11 mouse cellular contexts compared by ENCODE assay signal in the genomic region with DNA sequence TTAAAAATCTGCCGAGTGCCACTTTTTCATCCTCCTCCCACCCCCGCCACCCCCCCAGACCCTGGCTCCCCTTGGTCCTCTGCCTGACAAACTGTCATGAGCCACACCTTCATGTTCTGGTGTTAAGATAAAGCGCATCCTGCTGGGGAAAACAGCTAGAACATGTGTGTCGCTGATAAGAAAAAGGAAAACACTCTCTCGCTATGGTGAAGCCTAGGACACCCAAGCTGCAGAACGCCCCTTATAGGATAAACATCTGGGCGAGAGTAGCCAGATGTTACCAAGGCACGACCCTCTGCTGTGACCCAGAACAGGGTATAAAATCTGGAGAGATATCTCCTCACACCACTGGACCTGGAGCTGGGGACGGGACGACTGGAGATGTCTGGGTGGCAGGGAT.
A peak's percentile ranks its signal among the peaks of the same experiment; 100 is the strongest.
DNase-seq lines count a peak whose midpoint lies in the region; ATAC-seq and TF ChIP-seq lines count a peak whose summit lies in the region.
"Had no signal": no experiment of that assay in that cellular context is flagged by ENCODE, and none has a peak within 500 bp of the region (broad histone marks: within the 10 kb centered on the region; RNA-seq: fewer than 3 reads in every experiment).

No protein-coding gene starts in this region.

- DNase-seq in heart, postnatal 10 days = no peak
- DNase-seq in G1E (ENCODE audit: low spot score) = peak; percentile 26
- no peak for DNase-seq in embryonic facial prominence, embryonic 10.5 days (ENCODE audit: low spot score)
- DNase-seq in liver, embryonic 11.5 days (ENCODE audit: low spot score) = no peak
- DNase-seq in cerebellum, adult 9-10 months = no peak
- no peak for DNase-seq in left cerebral cortex, adult 8-10 months (ENCODE audit: low spot score in 2 of 2)
- DNase-seq in left cerebral cortex, postnatal 4 days = no peak
- DNase-seq: right cerebral cortex, adult 18-20 months had no signal

- 0 out of 2 replicates have a peak, but pooled peaks have one; percentile 13 for ATAC-seq in heart, embryonic 15.5 days (replicated peaks; ENCODE audit: insufficient number of reproducible peaks, insufficient read depth, low FRiP score, low read depth)
- peak; percentile 89 for ATAC-seq in G1E (ENCODE audit: extremely low read depth, insufficient number of reproducible peaks, low FRiP score, poor library complexity, severe bottlenecking)
- ATAC-seq in liver, embryonic 11.5 days (replicated peaks; ENCODE audit: low FRiP score) = peak; percentile 85

- H3K27me3 ChIP-seq in heart, embryonic 15.5 days = peaks cover 4% of the 10 kb centered on the region; the same call in 1 of the 2 replicates
- H3K27me3 ChIP-seq in G1E (ENCODE audit: insufficient read depth, low read length) = no peaks in the 10 kb centered on the region
- H3K27me3 ChIP-seq in embryonic facial prominence, embryonic 10.5 days (replicated peaks; ENCODE audit: low read depth, poor library complexity, severe bottlenecking) = peaks cover 18% of the 10 kb centered on the region; the same call in 1 of the 2 replicates
- H3K27me3 ChIP-seq in liver, embryonic 11.5 days (replicated peaks; ENCODE audit: control insufficient read depth, insufficient read depth, low read length) = no peaks in the 10 kb centered on the region
- H3K27me3 ChIP-seq: hindbrain, embryonic 15.5 days had no signal

- H3K4me1 ChIP-seq in heart, embryonic 15.5 days (replicated peaks) = peaks cover 18% of the 10 kb centered on the region
- H3K4me1 ChIP-seq in G1E (ENCODE audit: insufficient read depth, low read depth, low read length) = peaks cover 75% of the 10 kb centered on the region
- peaks cover 65% of the 10 kb centered on the region for H3K4me1 ChIP-seq in embryonic facial prominence, embryonic 10.5 days
- H3K4me1 ChIP-seq in liver, embryonic 11.5 days (replicated peaks; ENCODE audit: control insufficient read depth, insufficient read depth, low read length) = peaks cover 43% of the 10 kb centered on the region

- intact Hi-C loops in heart, postnatal 10 days (cut with DNase I) = no loop called here
- intact Hi-C loops in left cerebral cortex, postnatal 4 days (cut with DNase I) = no loop called here

- H3K36me3 ChIP-seq in heart, embryonic 15.5 days = no peaks in the 10 kb centered on the region
- no peaks in the 10 kb centered on the region for H3K36me3 ChIP-seq in G1E (replicated peaks)
- no peaks in the 10 kb centered on the region for H3K36me3 ChIP-seq in embryonic facial prominence, embryonic 10.5 days (replicated peaks)
- no peaks in the 10 kb centered on the region for H3K36me3 ChIP-seq in liver, embryonic 11.5 days (ENCODE audit: control insufficient read depth, insufficient read depth, low read length)
- H3K36me3 ChIP-seq: hindbrain, embryonic 15.5 days; limb, embryonic 12.5 days had no signal

- no peak for TF ChIP-seq CTCF in G1E (IDR thresholded peaks at IDR 0.05; ENCODE audit: low read depth, low read length)

- no peak overlapping the region for H3K4me3 ChIP-seq in heart, embryonic 15.5 days
- H3K4me3 ChIP-seq in G1E (ENCODE audit: low read depth, low read length) = no peak overlapping the region; the same call in 1 of the 2 replicates
- H3K4me3 ChIP-seq in embryonic facial prominence, embryonic 10.5 days = no peak overlapping the region
- H3K4me3 ChIP-seq in liver, embryonic 11.5 days (ENCODE audit: low read depth, low read length) = no peak overlapping the region
- H3K4me3 ChIP-seq: hindbrain, embryonic 15.5 days; limb, embryonic 12.5 days had no signal

- H3K9ac ChIP-seq in heart, embryonic 15.5 days = no peak overlapping the region
- no peak overlapping the region for H3K9ac ChIP-seq in liver, embryonic 11.5 days (ENCODE audit: low read depth, low read length)
- H3K9ac ChIP-seq: hindbrain, embryonic 15.5 days; limb, embryonic 12.5 days had no signal

- H3K4me2 ChIP-seq in heart, embryonic 15.5 days = no peak overlapping the region
- H3K4me2 ChIP-seq in liver, embryonic 11.5 days = peak overlapping the region; percentile 47
- H3K4me2 ChIP-seq: hindbrain, embryonic 15.5 days; limb, embryonic 12.5 days had no signal

- 30% methylated on average over 10 of the region's 10 CpGs for WGBS in heart, embryonic 15.5 days
- WGBS in embryonic facial prominence, embryonic 10.5 days = 63% methylated on average over 10 of the region's 10 CpGs
- 22% methylated on average over 10 of the region's 10 CpGs for WGBS in liver, embryonic 11.5 days

- no peak overlapping the region for H3K27ac ChIP-seq in heart, embryonic 15.5 days
- H3K27ac ChIP-seq in embryonic facial prominence, embryonic 10.5 days (replicated peaks) = 0 out of 2 replicates have a peak overlapping the region, but pooled peaks have one; percentile 19
- H3K27ac ChIP-seq in liver, embryonic 11.5 days (ENCODE audit: low read depth, low read length) = peak overlapping the region; percentile 66; the same call in 1 of the 2 replicates
- H3K27ac ChIP-seq: hindbrain, embryonic 15.5 days had no signal

- no peaks in the 10 kb centered on the region for H3K9me3 ChIP-seq in heart, embryonic 15.5 days (replicated peaks)
- H3K9me3 ChIP-seq in G1E (replicated peaks) = no peaks in the 10 kb centered on the region
- H3K9me3 ChIP-seq in embryonic facial prominence, embryonic 10.5 days = no peaks in the 10 kb centered on the region
- no peaks in the 10 kb centered on the region for H3K9me3 ChIP-seq in liver, embryonic 11.5 days (ENCODE audit: control insufficient read depth, low read length)
- H3K9me3 ChIP-seq: hindbrain, embryonic 15.5 days; limb, embryonic 12.5 days had no signal

Comparison
In these comparisons a context has a peak if more than half of its experiments do, and no peak if none do; other contexts are left out.
1. ATAC-seq: peak in every context shown above with its lines; median percentile 89 in G1E; 85 in liver, embryonic 11.5 days; 13 in heart, embryonic 15.5 days.